Mouse (Mus musculus): Measurements from ENCODE around the gene Morn1. TPM values are rescaled to one million over a fixed set of nuclear protein-coding genes. Genes with fewer than 3 reads are reported as not detected.

Morn1 gene
- polyA plus RNA-seq, 1 experiment = 7.7 TPM

GRCm38 (mm10) chr4:155188803-155189202 is 102.4 kb downstream of the Morn1 start:
- DNase-seq (ENCODE audit: low read depth) = no peak

- DNase-seq (ENCODE audit: low read depth) = no peak
These were observed 103.3 kb downstream of the Morn1 start for GRCm38 (mm10) chr4:155189711-155190139.

- no peak for DNase-seq (ENCODE audit: low read depth)
These were observed 103.9 kb downstream of the Morn1 start for GRCm38 (mm10) chr4:155190275-155190674.

Other genes starting within 250 kb of the Morn1 start
- gene Ttc34, start 249.1 kb upstream of the Morn1 start, polyA plus RNA-seq (2012; rRNA removed) = 0.92 and 1.3 TPM in 2 replicates
- gene Mmel1, start 217.0 kb upstream of the Morn1 start, polyA plus RNA-seq (2012; rRNA removed) = 0.32 and 0.56 TPM in 2 replicates
- 54.8 and 120 TPM in 2 replicates for gene Fam213b, start 187.4 kb upstream of the Morn1 start, polyA plus RNA-seq (2012; rRNA removed)
- 16.2 and 18.6 TPM in 2 replicates for gene Tnfrsf14, start 158.0 kb upstream of the Morn1 start, polyA plus RNA-seq (2012; rRNA removed)
- 0.32 and 0.69 TPM in 2 replicates for gene Hes5, start 125.7 kb upstream of the Morn1 start, polyA plus RNA-seq (2012; rRNA removed)
- gene Pank4, start 122.5 kb upstream of the Morn1 start, polyA plus RNA-seq (2012; rRNA removed) = 33.1 and 36.1 TPM in 2 replicates
- gene Plch2, start 29.8 kb upstream of the Morn1 start, polyA plus RNA-seq (2012; rRNA removed) = 7.8 and 10.8 TPM in 2 replicates
- gene Pex10, start 19.6 kb upstream of the Morn1 start, polyA plus RNA-seq (2012; rRNA removed) = 17.1 and 20.4 TPM in 2 replicates
- gene Rer1, start 195 bp upstream of the Morn1 start, polyA plus RNA-seq (2012; rRNA removed) = 94.6 and 115 TPM in 2 replicates
- 61.5 and 79.7 TPM in 2 replicates for gene Ski, start 136.0 kb downstream of the Morn1 start, polyA plus RNA-seq (2012; rRNA removed)
- 49.1 and 78.4 TPM in 2 replicates for gene Faap20, start 163.2 kb downstream of the Morn1 start, polyA plus RNA-seq (2012; rRNA removed)